Mouse (Mus musculus): ENCODE measurements around the gene Mpped2. TPM values are rescaled to one million over a fixed set of nuclear protein-coding genes. Genes with fewer than 3 reads are reported as not detected.

Mpped2 gene
- total RNA-seq, 2 experiments from 2014 or later = 31.2 to 36.5 TPM

- DNase-seq = peak; percentile 67 to 69
These were observed 162.7 kb downstream of the Mpped2 start for GRCm38 (mm10) chr2:106855623-106856350.

GRCm38 (mm10) chr2:106856361-106856961 is 163.4 kb downstream of the Mpped2 start:
- no peak for DNase-seq

DNA sequence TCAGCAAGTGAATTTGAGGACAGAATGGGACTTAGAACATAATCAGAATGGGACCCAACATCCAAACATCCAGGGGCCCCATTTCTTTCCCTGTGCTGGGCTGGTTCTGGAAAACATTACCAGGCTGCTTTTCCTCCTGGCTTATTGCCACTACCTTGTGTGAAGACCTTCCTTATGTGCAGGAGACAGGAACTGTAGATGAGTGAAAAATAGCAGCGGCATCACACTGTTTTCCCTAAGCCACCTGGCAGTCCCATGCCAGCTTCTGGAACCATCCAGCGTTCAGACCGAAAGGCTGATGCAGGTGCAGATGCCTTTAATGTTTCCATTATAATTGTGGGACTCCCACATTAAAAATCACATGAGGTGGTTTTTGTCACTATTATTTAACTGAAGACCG is 164.2 kb downstream of the Mpped2 start:
- no peak for DNase-seq

- DNase-seq = no peak
These were observed 164.6 kb downstream of the Mpped2 start for GRCm38 (mm10) chr2:106857711-106858110.

- no peak for DNase-seq
These were observed 168.0 kb downstream of the Mpped2 start for GRCm38 (mm10) chr2:106860856-106861679.

DNA sequence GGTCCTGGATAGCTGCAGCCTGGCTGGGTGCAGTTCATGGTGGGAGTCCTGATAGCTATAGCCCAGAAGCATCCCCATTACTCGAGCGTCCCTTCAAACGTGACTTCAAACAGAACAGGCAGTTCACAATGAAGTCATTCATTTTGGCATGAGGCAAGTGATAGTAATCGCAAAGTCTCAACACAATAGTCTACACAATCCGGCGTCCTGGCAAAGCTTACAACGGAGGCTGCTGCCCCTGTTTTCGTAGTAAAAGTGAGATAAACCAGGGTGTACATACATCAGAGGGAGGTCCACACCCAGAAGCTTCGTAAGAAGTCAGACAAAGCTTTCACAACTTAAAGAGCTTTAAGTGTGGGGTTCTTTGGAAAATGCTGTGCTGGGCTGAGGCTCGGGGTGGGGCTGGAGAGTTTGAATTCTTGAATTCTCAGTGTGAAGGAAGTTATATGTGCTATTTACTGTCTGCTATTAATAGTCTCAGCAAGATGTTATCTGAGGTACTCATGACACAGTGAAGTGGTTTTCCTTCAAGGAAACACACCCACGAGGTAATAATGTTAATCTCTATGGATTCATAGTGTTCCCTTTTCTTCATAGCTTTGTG is 170.1 kb downstream of the Mpped2 start:
- DNase-seq = no peak

DNA sequence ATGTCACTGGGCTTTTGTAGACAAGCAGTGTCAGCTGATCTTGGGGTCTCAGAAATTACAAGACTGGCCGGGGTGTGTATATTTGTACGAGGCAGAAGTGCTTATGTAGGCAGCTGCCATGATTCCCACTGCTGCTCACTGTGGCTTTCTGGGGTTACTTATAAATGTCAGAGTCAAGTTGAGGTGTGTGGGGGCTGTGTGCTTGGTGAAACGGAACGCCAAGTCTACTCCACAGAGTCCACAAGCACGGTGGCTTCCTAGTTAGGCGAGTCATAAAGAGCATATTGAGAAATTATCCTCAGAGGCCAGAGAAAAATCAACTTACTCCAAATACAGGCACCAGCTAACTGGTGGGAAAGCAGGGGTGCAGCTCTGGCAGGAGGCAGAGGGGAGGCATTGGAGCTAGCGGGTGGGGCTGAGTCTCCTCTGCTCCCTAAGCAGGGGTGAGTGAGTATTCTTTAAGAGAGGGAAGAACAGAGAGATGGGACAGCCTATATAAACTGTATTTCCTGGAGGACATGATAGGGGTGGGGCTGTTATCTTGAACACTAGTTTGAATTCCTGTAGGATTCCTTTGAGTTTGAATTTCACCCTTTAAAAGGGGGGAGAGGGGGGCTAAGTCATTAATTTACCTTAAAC is 172.2 kb downstream of the Mpped2 start:
- DNase-seq = no peak

GRCm38 (mm10) chr2:106866303-106866702 is 173.2 kb downstream of the Mpped2 start:
- no peak for DNase-seq

DNA sequence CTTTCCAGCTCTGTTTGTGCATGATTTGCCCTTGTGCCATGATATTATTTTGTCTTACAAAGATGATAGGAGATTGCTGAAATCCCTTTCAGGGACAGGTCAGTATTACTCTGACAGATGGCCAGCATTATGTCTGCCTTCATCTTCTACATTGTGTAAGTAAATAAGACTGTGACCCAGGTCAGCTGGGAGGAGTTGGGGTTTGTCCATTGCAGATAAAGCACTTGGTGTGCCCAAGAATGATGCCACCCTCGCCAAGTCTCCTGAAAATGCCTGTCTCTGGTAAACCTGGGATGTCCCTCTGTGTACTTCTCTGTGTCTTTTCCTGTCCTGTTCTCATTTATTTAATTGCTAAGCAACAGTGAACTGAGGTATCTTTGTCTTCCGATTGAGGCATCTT is 177.8 kb downstream of the Mpped2 start:
- no peak for DNase-seq

DNA sequence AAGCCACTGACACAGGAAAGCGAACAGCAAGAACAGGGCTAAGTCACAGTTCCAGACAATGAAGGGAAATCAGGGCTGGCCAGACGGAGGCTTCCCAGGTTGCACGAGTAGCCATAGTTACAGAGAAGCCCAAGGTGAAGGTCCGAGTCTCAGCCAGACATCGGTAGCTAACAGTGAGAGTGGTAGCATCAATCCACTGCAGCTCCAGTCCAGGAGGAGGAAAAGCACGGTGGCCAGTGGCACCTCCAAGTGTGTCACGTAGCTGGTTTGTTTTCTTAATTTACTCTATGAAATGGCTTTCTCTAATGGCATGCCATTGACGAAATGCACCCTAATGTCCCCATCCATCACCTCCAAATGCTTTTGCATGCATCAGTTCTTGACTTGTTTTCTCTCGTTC is 180.1 kb downstream of the Mpped2 start:
- DNase-seq = no peak

DNA sequence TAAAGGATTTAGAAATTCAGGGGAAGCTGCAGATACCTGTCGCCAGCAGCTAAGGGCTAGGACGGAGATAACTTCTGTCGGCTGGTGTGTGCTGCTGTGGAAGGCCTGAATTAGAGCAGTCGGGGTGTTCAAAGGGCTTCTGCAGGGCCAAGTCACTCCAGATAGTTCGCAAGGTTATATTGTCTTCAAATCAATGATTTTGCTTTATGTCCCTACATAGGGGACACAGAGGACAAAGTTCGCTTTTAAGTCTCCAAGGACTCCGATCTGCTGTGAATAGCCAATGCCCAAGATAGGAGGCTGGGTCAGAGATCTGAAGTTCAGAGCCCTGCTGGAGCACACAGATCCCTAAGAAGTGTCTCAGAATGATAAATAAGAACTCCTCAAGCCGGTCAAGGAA is 190.3 kb downstream of the Mpped2 start:
- no peak for DNase-seq

GRCm38 (mm10) chr2:106888174-106888573 is 195.1 kb downstream of the Mpped2 start:
- DNase-seq = no peak

- DNase-seq = peak; percentile 65 to 72
These were observed 196.4 kb downstream of the Mpped2 start for GRCm38 (mm10) chr2:106889297-106890000.

DNA sequence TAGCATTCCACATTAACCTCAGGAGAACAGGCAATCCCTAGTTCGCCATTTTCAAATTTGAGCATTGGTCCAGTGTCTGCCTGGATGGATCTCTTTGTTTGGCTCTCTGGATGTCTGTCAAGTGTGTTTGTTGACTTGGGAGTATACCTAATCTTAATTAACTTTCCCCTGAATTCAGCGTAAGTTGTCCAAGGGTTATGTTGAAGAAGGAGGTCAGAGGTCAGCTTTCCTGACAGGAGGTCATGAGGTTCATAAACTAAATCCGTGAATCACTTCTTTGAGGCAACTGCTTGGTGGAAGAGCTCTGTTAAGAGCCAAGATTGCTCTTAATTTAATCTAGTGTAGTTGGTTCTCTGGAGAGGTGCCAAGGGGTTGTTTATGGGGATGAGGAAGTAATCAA is 200.3 kb downstream of the Mpped2 start:
- no peak for DNase-seq

DNA sequence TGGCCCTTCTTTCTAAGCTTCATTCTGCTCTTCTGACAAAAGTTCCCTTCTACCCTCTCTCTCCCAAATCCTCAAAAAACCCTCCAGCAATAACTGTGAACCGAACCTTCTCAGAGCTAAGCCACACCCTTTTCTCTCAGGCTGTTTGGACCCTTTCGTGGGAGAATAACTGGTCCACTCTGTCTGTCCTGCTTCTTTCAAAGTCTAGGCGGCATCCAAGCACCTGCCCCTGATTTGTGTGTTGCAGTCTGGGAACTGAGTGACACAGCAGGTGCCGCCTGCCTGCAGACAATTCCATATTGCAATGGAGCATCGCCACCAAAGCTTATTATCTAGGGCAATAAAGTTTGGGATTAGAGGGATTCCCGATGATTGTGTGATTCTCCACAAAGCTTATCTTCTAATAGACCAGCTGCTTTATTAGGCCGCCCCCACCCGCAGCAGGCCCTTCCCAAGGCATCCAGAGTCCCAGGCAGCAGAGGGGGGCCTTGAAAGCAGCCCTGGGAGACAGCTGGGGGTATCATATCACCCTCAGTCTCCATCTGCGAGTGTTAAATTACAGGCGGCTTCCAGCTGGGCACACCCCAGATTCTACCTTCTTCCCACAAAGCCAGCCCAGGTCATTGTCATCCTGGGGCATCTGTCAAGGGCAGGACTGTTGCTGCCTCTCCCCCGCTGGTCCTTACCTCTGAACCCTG is 202.4 kb downstream of the Mpped2 start:
- DNase-seq = no peak

- no peak for DNase-seq
These were observed 202.9 kb downstream of the Mpped2 start for GRCm38 (mm10) chr2:106896024-106896384.

DNA sequence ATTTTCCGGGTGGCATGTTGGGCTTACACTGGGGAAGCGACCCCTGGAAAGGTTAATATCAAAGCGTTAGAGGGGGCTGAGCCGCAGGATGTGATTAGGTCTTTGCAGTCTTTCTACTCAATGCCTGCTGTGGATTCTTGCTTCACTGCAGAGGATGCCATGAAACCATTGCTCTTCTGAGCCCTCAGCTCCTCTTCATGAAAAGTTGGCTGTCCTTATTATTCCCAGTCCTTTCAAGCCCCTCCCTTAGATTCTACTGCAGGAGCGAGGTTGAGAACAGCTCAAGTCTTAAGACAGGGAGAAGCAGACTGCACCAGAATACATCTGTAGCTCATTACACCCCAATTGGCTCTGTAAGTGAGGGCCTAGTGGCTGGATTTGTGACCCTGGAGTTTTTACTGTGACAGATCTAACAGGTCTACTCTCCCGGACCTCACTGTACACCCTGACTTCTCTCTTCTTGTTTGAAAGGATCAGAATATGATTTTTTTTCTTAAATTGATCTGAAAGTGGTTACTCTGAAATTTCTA is 218.9 kb downstream of the Mpped2 start:
- DNase-seq = no peak
